Mouse (Mus musculus): Measurements from ENCODE around the gene Ms4a4b. TPM values are rescaled to one million over a fixed set of nuclear protein-coding genes. Genes with fewer than 3 reads are reported as not detected.

Ms4a4b gene
- 4.2 and 6.2 TPM in 2 replicates for polyA plus RNA-seq (2012; rRNA removed; ENCODE audit: low replicate concordance)

GRCm38 (mm10) chr19:11443338-11443737, at the start of gene Ms4a4b:
Ms4a4b (plus strand) TSS chr19:11443553.

GRCm38 (mm10) chr19:11404527-11404926, 38.8 kb upstream of the Ms4a4b start, which contains the start of gene Ms4a4c:
Ms4a4c (plus strand) TSS chr19:11404770.

DNA sequence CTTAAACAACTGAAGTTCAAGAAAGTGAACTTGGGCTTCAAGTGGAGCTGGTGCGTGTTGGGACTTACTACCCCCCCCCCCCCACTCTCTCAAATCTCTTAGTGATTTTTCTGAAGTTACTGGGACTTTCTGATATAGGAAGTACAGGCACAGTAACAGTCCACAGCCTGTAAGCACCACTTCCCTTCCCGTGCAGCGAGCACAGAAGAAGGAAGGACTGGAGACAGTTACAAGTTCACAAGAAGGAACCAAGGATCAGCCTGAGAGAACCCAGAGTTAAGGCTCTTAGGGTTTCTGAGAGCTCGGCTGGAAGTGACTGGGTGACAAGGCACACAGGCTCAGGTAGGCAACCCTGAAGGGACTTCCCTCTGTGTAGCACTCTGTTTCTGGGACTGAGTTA, 25.9 kb downstream of the Ms4a4b start, which contains the start of gene Ms4a6c:
TSS of gene Ms4a6c (plus strand) at position 152 of the 400 bp plus-strand sequence.

GRCm38 (mm10) chr19:11485746-11486145, 42.4 kb downstream of the Ms4a4b start, which contains the start of gene Gm8369:
Gm8369 (plus strand) TSS chr19:11485938.

GRCm38 (mm10) chr19:11516246-11516645, 72.9 kb downstream of the Ms4a4b start, which contains the start of gene Ms4a6b:
Ms4a6b (plus strand) TSS chr19:11516512.

Other genes starting within 250 kb of the Ms4a4b start
- not detected in 2 replicates for gene Ms4a13, start 246.8 kb upstream of the Ms4a4b start, polyA plus RNA-seq (2012; rRNA removed; ENCODE audit: low replicate concordance)
- gene Ms4a12, start 211.1 kb upstream of the Ms4a4b start, polyA plus RNA-seq (2012; rRNA removed; ENCODE audit: low replicate concordance), result not detected in 2 replicates
- gene Ms4a1, start 177.3 kb upstream of the Ms4a4b start, polyA plus RNA-seq (2012; rRNA removed; ENCODE audit: low replicate concordance), result 0.10 and 0.34 TPM in 2 replicates
- gene Ms4a5, start 159.7 kb upstream of the Ms4a4b start, polyA plus RNA-seq (2012; rRNA removed; ENCODE audit: low replicate concordance), result not detected in 2 replicates
- gene Ms4a14, start 129.1 kb upstream of the Ms4a4b start, polyA plus RNA-seq (2012; rRNA removed; ENCODE audit: low replicate concordance), result 0.90 and 0.93 TPM in 2 replicates
- 3.7 and 19.3 TPM in 2 replicates for gene Ms4a7, start 107.4 kb upstream of the Ms4a4b start, polyA plus RNA-seq (2012; rRNA removed; ENCODE audit: low replicate concordance)
- 1.6 and 3.1 TPM in 2 replicates for gene Ms4a4a, start 68.0 kb upstream of the Ms4a4b start, polyA plus RNA-seq (2012; rRNA removed; ENCODE audit: low replicate concordance)
- gene Ms4a4c, start 38.8 kb upstream of the Ms4a4b start, polyA plus RNA-seq (2012; rRNA removed; ENCODE audit: low replicate concordance), result 0.42 and 4.8 TPM in 2 replicates
- gene Ms4a6c, start 25.8 kb downstream of the Ms4a4b start, polyA plus RNA-seq (2012; rRNA removed; ENCODE audit: low replicate concordance), result 7.5 and 13.0 TPM in 2 replicates
- gene Gm8369, start 42.4 kb downstream of the Ms4a4b start, polyA plus RNA-seq (2012; rRNA removed; ENCODE audit: low replicate concordance), result 0.57 and 0.98 TPM in 2 replicates
- gene Ms4a6b, start 73.0 kb downstream of the Ms4a4b start, polyA plus RNA-seq (2012; rRNA removed; ENCODE audit: low replicate concordance), result 7.5 and 10.6 TPM in 2 replicates
- 23.8 and 25.8 TPM in 2 replicates for gene Ms4a4d, start 93.2 kb downstream of the Ms4a4b start, polyA plus RNA-seq (2012; rRNA removed; ENCODE audit: low replicate concordance)
- 6.9 and 7.9 TPM in 2 replicates for gene Ms4a6d, start 161.3 kb downstream of the Ms4a4b start, polyA plus RNA-seq (2012; rRNA removed; ENCODE audit: low replicate concordance)
- gene Ms4a2, start 180.2 kb downstream of the Ms4a4b start, polyA plus RNA-seq (2012; rRNA removed; ENCODE audit: low replicate concordance), result not detected in 2 replicates
- not detected in 2 replicates for gene Ms4a3, start 197.3 kb downstream of the Ms4a4b start, polyA plus RNA-seq (2012; rRNA removed; ENCODE audit: low replicate concordance)
- gene Oosp2, start 217.0 kb downstream of the Ms4a4b start, polyA plus RNA-seq (2012; rRNA removed; ENCODE audit: low replicate concordance), result not detected in 2 replicates
- gene Oosp1, start 247.6 kb downstream of the Ms4a4b start, polyA plus RNA-seq (2012; rRNA removed; ENCODE audit: low replicate concordance), result not detected in 2 replicates